Mouse (Mus musculus) olfactory bulb, adult 2 months (tissue): ENCODE data around the gene Laptm4a.

Source experiments
- CTCF ChIP-seq: fragments of 200-500 bp; IDR thresholded peaks from 2 replicates; pipeline ENCODE4 v1.5.1; 2012; ENCODE audit warnings: low read depth, mild to moderate bottlenecking, low read length, moderate library complexity; ENCODE audit not compliant: insufficient read depth
- POLR2A ChIP-seq: fragments of 200-500 bp; IDR thresholded peaks from 2 replicates; pipeline ENCODE4 v1.6.1; 2012; ENCODE audit warnings: mild to moderate bottlenecking, low read depth, low read length, moderate library complexity; ENCODE audit not compliant: insufficient read depth

DNA sequence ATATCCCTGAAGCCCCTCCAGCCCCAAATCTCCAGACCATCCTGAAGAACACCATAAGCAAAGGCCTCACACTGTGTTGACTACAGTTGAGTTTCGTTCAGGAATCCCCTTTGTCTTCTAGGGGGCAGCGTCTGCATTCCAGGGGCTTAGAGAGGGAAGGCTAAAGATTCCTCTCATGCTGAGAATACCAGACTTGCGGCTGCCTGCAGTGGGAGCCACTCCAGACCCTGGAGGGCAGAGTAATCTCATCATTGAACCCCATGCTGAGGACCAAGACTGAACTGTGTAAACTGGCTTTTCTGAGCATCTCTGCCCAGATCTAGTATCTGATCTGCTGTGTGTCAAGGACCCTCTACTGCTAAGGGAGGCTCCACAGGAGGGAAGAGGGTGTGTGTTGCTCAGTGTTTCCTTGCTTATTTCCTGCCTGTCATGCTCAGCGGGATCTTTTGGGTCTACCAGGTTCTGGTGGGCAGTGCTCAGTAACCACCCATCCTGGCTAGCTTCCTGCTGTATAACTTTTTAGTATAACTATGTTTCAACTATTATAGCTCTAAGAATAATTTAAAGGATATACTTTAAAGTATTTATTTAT is 21.3 kb upstream of the Laptm4a start:
- no peak for TF ChIP-seq CTCF
- TF ChIP-seq POLR2A, result no peak
